ENCODE assay signal across 21 mouse cellular contexts in genomic region chr1:90246800-90247199, GRCm38 (mm10). TPM values are rescaled to one million over a fixed set of nuclear protein-coding genes. Genes with fewer than 3 reads are reported as not detected.
A peak's percentile ranks its signal among the peaks of the same experiment; 100 is the strongest.
DNase-seq lines count a peak whose midpoint lies in the region; ATAC-seq and TF ChIP-seq lines count a peak whose summit lies in the region.
"Had no signal": no experiment of that assay in that cellular context is flagged by ENCODE, and none has a peak within 500 bp of the region (broad histone marks: within the 10 kb centered on the region; RNA-seq: fewer than 3 reads in every experiment).

No protein-coding gene starts in this region.

- H3K4me3 ChIP-seq in midbrain, embryonic 10.5 days = no peak overlapping the region
- H3K4me3 ChIP-seq in midbrain, embryonic 15.5 days = no peak overlapping the region
- H3K4me3 ChIP-seq in embryonic facial prominence, embryonic 10.5 days = no peak overlapping the region
- H3K4me3 ChIP-seq in liver, postnatal 0 days (ENCODE audit: low read depth, low read length) = no peak overlapping the region
- H3K4me3 ChIP-seq: heart, adult 2 months; limb, embryonic 13.5 days; myocyte had no signal

- H3K4me2 ChIP-seq in midbrain, embryonic 15.5 days = no peak overlapping the region
- H3K4me2 ChIP-seq in liver, postnatal 0 days (ENCODE audit: low read depth, low read length) = 0 out of 2 replicates have a peak overlapping the region, but pooled peaks have one; percentile 9
- H3K4me2 ChIP-seq: limb, embryonic 13.5 days; midbrain, embryonic 11.5 days had no signal

- H3K27ac ChIP-seq in midbrain, embryonic 10.5 days (replicated peaks) = peak overlapping the region; percentile 57
- no peak overlapping the region for H3K27ac ChIP-seq in midbrain, embryonic 15.5 days
- H3K27ac ChIP-seq in embryonic facial prominence, embryonic 10.5 days (replicated peaks) = peak overlapping the region; percentile 49; the same call in 1 of the 2 replicates
- peak overlapping the region; percentile 69; the same call in 1 of the 2 replicates for H3K27ac ChIP-seq in liver, postnatal 0 days (ENCODE audit: low read depth)
- H3K27ac ChIP-seq: heart, adult 2 months; limb, embryonic 13.5 days had no signal

- no peak for ATAC-seq in midbrain, embryonic 15.5 days (replicated peaks)
- peak; percentile 69 for ATAC-seq in erythroid progenitor cell, adult 5-6 weeks (replicated peaks; ENCODE audit: low FRiP score, poor library complexity, severe bottlenecking)
- ATAC-seq in liver, postnatal 0 days = peak; percentile 85
- ATAC-seq: lung, postnatal 0 days had no signal

- no peak for DNase-seq in midbrain, embryonic 10.5 days (ENCODE audit: low spot score)
- DNase-seq in embryonic facial prominence, embryonic 10.5 days (ENCODE audit: low spot score) = no peak
- no peak for DNase-seq in liver, postnatal 0 days
- no peak for DNase-seq in lung, postnatal 4 days
- DNase-seq in cerebellum, postnatal 36 days = no peak
- DNase-seq: cerebellum, adult 11 months; cerebellum, postnatal 14 days; gastrocnemius, postnatal 10 days; heart, adult 2 months; kidney, adult 9 months; kidney, postnatal 36 days; layer of hippocampus, adult 9-11 months; right cerebral cortex, postnatal 4 days had no signal

- no peaks in the 10 kb centered on the region for H3K9me3 ChIP-seq in midbrain, embryonic 10.5 days (replicated peaks)
- H3K9me3 ChIP-seq in midbrain, embryonic 15.5 days = no peaks in the 10 kb centered on the region
- H3K9me3 ChIP-seq in embryonic facial prominence, embryonic 10.5 days = no peaks in the 10 kb centered on the region
- H3K9me3 ChIP-seq in liver, postnatal 0 days (ENCODE audit: low read length) = no peaks in the 10 kb centered on the region
- H3K9me3 ChIP-seq: limb, embryonic 13.5 days had no signal

- WGBS in midbrain, embryonic 10.5 days = 79% methylated on average over 1 of the region's 1 CpGs
- WGBS in midbrain, embryonic 15.5 days = 51% methylated on average over 1 of the region's 1 CpGs
- WGBS in embryonic facial prominence, embryonic 10.5 days = 61% methylated on average over 1 of the region's 1 CpGs
- 35% methylated on average over 1 of the region's 1 CpGs for WGBS in liver, postnatal 0 days (ENCODE audit: insufficient replicate concordance)

- peaks cover 65% of the 10 kb centered on the region for H3K4me1 ChIP-seq in midbrain, embryonic 10.5 days
- peaks cover 5% of the 10 kb centered on the region; the same call in 1 of the 2 replicates for H3K4me1 ChIP-seq in midbrain, embryonic 15.5 days
- peaks cover 45% of the 10 kb centered on the region for H3K4me1 ChIP-seq in embryonic facial prominence, embryonic 10.5 days
- peaks cover 13% of the 10 kb centered on the region for H3K4me1 ChIP-seq in liver, postnatal 0 days (ENCODE audit: insufficient read depth)

- TF ChIP-seq CTCF in liver, postnatal 0 days (IDR thresholded peaks at IDR 0.05; ENCODE audit: low read depth) = no peak

- no peaks in the 10 kb centered on the region for H3K36me3 ChIP-seq in midbrain, embryonic 10.5 days
- H3K36me3 ChIP-seq in midbrain, embryonic 15.5 days (replicated peaks) = no peaks in the 10 kb centered on the region
- H3K36me3 ChIP-seq in embryonic facial prominence, embryonic 10.5 days (replicated peaks) = no peaks in the 10 kb centered on the region
- H3K36me3 ChIP-seq in liver, postnatal 0 days (replicated peaks; ENCODE audit: insufficient read depth, low read length) = no peaks in the 10 kb centered on the region
- H3K36me3 ChIP-seq: G1E; limb, embryonic 13.5 days had no signal

- TF ChIP-seq EP300 in liver, postnatal 0 days (IDR thresholded peaks at IDR 0.05; ENCODE audit: low read depth) = peak; percentile 99

- H3K27me3 ChIP-seq in midbrain, embryonic 10.5 days (ENCODE audit: low read depth, poor library complexity, severe bottlenecking) = no peaks in the 10 kb centered on the region
- H3K27me3 ChIP-seq in midbrain, embryonic 15.5 days (replicated peaks) = no peaks in the 10 kb centered on the region
- H3K27me3 ChIP-seq in embryonic facial prominence, embryonic 10.5 days (replicated peaks; ENCODE audit: low read depth, poor library complexity, severe bottlenecking) = peaks cover 4% of the 10 kb centered on the region; the same call in 1 of the 2 replicates
- H3K27me3 ChIP-seq in liver, postnatal 0 days (ENCODE audit: insufficient read depth, low read length) = no peaks in the 10 kb centered on the region
- H3K27me3 ChIP-seq: limb, embryonic 13.5 days had no signal

- no peak overlapping the region for H3K9ac ChIP-seq in midbrain, embryonic 15.5 days
- no peak overlapping the region for H3K9ac ChIP-seq in liver, postnatal 0 days (replicated peaks)
- H3K9ac ChIP-seq: limb, embryonic 13.5 days had no signal

RNA-seq across cellular contexts. Expression of gene Ackr3, which starts 43.0 kb away (rescaled TPM):
- polyA plus RNA-seq in midbrain, embryonic 10.5 days (2016; fragmentation: Nextera tagmentation; extraction: Ambion mirVana) = 26.3 and 30.9 TPM in 2 replicates
- 11.3 and 11.4 TPM in 2 replicates for polyA plus RNA-seq in midbrain, embryonic 15.5 days (2015; fragmentation: Nextera tagmentation; extraction: Ambion mirVana)
- 20.0 and 22.4 TPM in 2 replicates for polyA plus RNA-seq in embryonic facial prominence, embryonic 10.5 days (2016; fragmentation: Nextera tagmentation; extraction: Ambion mirVana)
- 1.1 TPM in 1 of 2 replicates, not detected in the other for total RNA-seq in erythroid progenitor cell, adult 5-6 weeks (2015; ENCODE audit: low replicate concordance)
- total RNA-seq in erythroid progenitor cell, adult 5-6 weeks (2017; ENCODE audit: low replicate concordance) = not detected in 2 replicates
- polyA plus RNA-seq in liver, postnatal 0 days (2015; fragmentation: Nextera tagmentation; extraction: Ambion mirVana) = 2.3 and 2.5 TPM in 2 replicates
- total RNA-seq: neutrophil, adult 5-6 weeks had no signal
- polyA plus RNA-seq: G1E had no signal
